Mouse (Mus musculus): ENCODE measurements around the gene Gm10439. TPM values are rescaled to one million over a fixed set of nuclear protein-coding genes. Genes with fewer than 3 reads are reported as not detected.
"Not testable (repeated sequence)": the region's sequence is repeated elsewhere in the genome, so short reads cannot be mapped to it uniquely, and the experiment has no call there.

The Gm10439 gene
- not detected in 2 replicates for total RNA-seq (2014; rRNA removed)
- not detected in 2 replicates for polyA plus RNA-seq (2015; fragmentation: Nextera tagmentation; extraction: Ambion mirVana)

DNA sequence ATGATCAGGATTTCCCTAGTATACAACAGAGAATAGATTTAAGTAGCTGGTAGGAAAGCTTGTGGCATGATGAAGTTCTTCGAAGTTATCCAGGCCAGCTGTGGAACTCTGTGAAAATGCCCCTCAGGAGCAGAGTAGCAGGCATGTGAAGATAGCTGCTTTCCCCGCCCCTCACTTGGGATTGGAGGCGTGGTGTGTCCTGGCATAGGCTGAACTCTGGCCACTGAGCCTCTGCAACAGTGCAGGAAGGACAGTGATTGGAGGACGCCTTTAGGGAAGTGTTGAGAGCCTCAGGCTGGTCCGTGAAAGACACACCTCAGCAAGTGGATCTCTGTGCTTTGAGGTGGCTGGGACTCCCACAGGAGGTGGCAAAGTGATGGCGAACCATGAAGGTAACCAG lies at the start of gene Gm10439:
Gene Gm10439 (plus strand): TSS at position 301 of the 400 bp plus-strand sequence.
- H3K4me1 ChIP-seq (ENCODE audit: insufficient read depth, low read length); H3K27me3 ChIP-seq (ENCODE audit: insufficient read depth, low read length); H3K9ac ChIP-seq (replicated peaks; ENCODE audit: low read length, poor library complexity, severe bottlenecking); DNase-seq (ENCODE audit: low spot score); H3K36me3 ChIP-seq (ENCODE audit: insufficient read depth, low read length); H3K4me2 ChIP-seq (ENCODE audit: low read depth, low read length, poor library complexity, severe bottlenecking); ATAC-seq (ENCODE audit: low FRiP score); H3K4me3 ChIP-seq (ENCODE audit: low read depth, low read length); H3K9me3 ChIP-seq (ENCODE audit: low read length); H3K27ac ChIP-seq (ENCODE audit: low read depth, low read length): not testable (repeated sequence)
- no CpG with 5 or more reads among the region's 6 CpGs for WGBS

Other genes with a start within 250 kb of the Gm10439 start
- gene Gm15085, start 147.0 kb upstream of the Gm10439 start, total RNA-seq (2014; rRNA removed) = not detected in 2 replicates
- not detected in 2 replicates for gene Gm15085, start 147.0 kb upstream of the Gm10439 start, polyA plus RNA-seq (2015; fragmentation: Nextera tagmentation; extraction: Ambion mirVana)
- gene Gm15097, start 189.9 kb downstream of the Gm10439 start, total RNA-seq (2014; rRNA removed) = not detected in 2 replicates
- not detected in 2 replicates for gene Gm15097, start 189.9 kb downstream of the Gm10439 start, polyA plus RNA-seq (2015; fragmentation: Nextera tagmentation; extraction: Ambion mirVana)

Data from midbrain, postnatal 0 days (tissue).